Mouse (Mus musculus) cerebellum, adult (tissue): ENCODE data around the gene A230072I06Rik.

Experiments
- ATAC-seq: cut with Nextera tagmentation; 2 replicates; pipeline ENCODE4 v1.9.2; 2017; ENCODE audit warnings: mild to moderate bottlenecking, moderate library complexity, mixed read lengths; ENCODE audit not compliant: insufficient number of reproducible peaks, low FRiP score, low TSS enrichment

A230072I06Rik gene

DNA sequence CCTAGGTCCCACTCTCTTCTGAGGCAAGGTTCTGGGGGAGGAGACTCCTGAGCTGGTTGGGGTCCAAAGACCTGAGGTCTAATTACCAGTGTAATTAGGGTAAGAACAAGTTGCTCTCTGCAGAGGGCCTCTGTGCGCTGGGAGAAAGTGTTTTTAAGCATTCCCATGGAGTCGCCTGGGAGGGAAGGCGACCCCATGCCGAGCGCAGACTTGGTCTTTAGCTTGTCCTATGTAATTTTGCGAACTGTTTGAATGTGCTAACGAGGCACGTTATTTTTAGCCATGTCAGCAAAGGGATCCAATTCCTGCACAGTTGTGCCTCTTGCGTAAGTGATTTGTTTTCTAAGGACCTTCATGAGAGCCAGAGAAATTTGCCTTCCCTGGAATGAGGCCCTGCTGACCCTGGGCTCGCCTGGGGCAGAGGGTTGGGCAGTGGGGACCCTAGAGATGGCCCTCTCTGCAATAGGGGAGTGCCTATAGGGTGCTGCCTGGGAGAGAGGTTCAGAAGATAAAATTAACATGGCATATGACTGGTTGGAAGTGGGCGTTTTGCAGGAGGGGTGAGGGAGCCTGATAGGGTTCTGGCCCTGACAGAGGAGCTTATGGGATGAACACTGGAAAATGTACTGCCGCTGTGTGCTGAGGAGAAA is at the start of gene A230072I06Rik:
Gene A230072I06Rik, plus strand, starts transcription at position 157 of the 650 bp plus-strand sequence.
- no peak for ATAC-seq

DNA sequence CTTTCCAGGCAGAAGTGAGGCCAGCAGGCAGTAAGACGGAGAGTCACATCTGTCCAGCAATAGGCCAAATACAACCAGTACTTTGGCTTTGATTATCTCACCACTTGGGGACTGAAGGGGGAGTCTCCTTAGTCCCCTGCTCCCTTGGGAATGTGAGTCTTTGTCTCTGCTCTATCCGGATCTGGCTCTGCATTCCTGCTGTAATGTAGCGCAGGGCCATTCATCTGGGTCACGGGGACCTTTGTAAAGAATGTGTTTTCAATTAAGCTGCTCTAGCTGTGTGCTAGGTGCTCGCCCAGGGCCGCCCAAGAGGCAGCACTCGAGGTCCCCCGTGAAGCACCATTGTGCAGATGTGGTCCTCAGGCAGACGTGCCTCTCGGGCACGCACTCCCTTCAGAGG is 44.6 kb upstream of the A230072I06Rik start:
- ATAC-seq = no peak

DNA sequence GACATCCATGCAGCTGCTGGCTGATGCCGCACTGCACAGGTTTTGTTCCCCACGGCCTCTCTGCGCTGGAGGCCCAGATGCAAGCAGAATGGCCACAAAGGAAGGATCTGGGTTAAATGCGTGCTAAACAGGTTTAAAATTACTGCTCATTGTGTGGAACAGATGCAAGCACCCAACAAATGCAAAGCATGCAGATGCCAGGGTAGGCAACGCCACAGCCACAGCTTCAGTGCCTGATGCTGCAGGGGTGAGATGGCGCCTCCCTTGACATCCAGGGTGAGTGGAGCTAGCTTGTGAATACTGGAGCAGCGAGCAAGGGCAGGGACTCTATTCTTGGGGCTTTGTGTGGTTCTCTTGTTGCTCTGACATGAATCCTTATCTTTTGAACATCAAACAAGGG is 39.8 kb upstream of the A230072I06Rik start:
- ATAC-seq = no peak

DNA sequence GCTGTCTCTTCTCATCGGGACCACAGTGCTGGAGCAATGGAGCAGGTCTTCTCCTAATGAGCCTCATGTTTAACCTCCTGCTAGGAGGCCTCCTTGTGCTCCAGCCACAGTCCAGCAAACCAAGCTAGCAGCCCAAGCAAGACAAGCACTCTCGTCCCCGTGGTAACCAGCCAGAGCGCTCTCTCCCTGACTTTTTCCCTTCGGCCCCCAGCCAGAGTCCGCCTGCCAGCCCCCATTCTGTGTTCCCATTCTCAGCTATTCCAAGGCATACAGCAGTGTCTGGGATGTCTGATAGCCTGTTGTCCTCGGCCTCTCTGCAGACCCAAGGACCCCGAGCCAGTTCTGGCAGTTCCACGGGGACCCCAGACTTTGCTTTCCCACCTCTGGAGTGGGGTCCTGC is 38.5 kb upstream of the A230072I06Rik start:
- ATAC-seq = no peak

DNA sequence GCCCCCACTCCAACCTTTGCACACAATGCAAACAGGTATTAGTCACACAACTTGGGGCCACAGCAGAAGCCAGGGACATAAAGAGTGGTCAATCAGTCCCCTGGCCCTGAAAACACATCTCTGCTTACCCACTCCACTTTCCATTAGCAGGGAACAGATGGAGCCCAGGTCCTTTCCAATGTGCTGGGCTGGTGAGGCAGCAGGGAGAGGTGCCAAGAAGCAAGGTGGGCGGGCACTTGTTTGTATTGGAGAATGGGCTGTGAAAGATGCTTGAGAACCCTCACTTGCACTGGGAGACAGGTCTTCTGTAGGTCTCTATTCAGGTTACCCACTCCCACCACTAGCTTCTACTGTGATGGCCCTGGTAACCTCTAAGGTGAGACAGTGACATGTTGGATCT is 34.9 kb upstream of the A230072I06Rik start:
- ATAC-seq = no peak

DNA sequence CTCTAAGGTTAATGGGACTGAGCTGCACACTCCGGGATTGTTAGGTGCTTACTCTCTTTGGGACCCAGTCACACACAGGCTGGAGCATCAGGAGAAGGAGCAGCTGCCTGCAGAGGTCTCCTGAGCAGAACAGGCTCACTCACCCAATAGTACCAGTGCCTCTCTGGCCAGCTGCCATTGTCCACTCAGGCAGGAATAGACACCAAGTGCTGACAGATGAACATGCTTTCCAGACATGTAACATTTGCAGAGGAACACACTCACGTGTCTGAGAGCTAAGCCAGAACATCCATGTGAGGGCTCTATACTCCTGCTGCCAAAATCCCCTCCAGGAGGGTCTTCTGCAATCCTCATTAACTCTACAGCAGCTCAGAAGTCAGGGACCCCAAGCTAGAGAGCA is 18.7 kb upstream of the A230072I06Rik start:
- no peak for ATAC-seq

DNA sequence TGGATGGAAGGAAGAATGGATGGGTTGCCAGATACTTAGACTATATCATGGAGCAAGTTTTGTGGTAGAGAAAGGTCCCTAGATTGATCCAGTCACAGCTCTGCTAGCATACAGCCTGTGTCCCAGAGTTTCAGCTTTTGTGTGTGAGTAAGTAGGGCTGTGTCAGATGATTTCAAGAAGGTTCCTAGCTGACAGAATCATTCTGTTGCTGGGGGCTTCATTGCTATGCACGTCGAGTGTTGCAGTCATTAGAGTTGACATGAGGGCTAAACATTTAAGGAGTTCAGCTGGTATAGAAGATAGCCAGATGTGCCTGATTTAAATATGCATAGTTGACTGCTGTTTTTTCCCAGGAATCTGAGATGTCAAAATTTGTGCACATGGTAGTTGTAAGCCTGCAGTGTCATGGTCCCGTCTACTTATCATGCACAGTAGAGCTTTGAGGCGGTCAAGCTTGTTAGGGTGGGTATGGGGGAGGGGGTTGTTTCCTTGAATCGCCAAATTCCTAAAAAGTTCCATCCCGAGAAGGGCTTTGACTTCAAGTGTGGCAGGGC is 18.1 kb upstream of the A230072I06Rik start:
- no peak for ATAC-seq

DNA sequence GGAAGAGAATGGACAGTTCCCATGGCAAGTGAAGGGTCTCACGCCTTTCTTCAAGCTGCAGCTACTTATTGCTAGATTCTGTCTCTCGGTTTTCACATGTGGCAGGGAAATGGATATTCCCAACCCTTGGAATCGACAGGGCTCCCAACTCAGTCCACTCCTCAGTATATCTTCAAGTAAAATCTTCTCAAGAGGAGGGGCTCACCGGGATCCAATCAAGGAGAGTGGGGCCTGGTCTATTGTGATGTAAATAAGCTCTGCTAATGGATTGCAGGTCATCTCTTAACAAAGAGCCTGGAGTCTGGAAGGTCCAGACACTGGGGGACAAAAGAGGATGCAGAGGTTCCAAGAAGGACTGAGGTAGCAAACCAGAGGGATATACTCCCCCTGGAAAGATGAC is 17.1 kb upstream of the A230072I06Rik start:
- ATAC-seq = no peak

DNA sequence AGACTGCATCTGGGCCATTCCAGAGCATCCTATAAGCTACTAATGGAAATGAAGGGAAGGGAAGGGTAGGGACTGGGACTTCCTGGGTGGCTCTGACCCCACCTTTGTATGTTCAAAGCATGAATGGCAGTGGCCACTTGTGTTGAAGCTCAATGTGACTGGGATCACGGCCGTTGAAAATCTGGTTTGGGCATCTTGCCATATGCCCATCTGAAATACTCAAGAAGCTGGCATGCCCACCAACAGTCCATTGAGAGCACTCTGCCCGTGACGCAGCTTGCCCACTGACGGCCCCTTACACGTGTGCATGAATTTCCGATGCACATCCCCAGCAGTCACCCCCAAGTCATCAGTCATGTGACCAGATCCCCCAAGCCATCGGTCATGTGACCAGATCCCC is 13.6 kb upstream of the A230072I06Rik start:
- no peak for ATAC-seq

DNA sequence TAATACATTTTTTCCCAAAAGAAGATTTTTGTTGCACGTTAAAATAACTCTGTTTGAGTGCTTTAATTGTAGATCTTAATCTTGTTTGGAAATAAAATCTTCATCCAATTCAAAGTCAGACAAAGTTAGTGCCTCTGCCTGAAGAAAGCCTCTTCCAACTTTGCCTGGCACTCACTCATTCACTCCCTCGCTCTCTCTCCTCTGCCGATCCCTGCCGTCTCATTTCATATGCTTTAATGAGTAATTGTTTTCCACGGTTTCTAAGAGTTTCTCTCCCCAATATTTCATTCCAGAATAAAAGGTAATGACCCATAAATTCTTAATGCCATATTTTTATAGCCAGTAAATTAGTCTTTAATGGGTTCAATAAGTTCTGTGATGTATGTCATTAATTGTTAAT is 10.8 kb upstream of the A230072I06Rik start:
- ATAC-seq = no peak

DNA sequence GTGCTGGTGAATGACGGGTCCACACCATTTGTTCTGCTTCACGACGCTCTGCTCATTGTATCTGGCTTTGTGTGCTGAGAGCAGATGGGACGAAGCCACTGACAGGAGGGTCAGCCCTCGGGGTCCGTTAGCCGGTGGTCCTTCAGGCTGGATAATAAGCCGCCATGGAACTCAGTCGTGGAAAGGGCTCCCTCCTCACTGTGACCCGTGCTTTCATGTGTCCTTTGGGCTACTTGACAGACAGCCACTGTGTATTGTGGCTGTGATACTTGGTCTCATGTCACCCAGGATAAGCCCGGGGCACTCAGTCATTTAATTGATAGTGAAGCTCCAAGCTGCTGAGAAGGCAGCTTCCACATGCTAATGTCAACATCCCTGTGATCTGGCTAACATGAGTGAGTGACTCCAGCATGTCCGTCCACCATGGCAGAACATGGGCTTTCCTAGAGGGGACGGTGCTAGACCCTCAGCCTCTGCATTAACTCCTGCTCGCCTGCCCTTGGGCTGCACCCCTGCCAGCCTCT is 10.3 kb upstream of the A230072I06Rik start:
- no peak for ATAC-seq

DNA sequence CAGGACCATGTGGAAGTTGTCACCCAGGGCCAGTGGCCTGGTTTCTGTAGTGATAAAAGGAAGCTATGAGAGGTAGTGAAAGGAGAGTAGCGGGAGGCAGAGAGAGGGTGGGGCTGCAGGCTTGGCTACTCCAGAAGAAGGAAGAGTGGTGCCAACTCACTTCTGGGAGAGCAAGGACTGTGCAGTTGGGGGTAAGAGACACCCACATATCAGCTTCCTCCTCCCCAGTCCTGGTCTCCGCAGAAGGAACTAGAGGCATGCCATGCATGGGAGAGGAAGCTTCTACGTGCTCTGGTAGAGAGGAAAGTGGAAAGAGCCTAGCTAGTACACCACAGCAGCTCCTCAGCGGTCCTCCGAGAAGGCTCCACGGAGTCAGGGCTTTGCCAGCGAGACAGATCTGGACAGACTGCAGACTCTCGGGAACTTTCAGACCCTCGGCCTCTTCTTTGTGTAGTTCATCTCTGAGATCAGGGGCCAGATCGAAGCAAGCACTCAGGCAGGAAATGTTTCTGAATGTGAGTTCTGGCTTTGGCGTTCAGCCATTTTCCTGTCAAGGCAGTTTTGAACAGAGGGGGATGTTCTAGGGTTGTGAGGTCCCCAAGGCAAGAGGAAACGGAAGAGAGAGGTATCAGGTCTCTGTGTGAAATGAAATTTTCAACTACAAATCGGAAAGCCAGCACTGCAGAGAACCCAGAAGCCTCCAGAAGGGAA is 1.0 kb downstream of the A230072I06Rik start:
- no peak for ATAC-seq

DNA sequence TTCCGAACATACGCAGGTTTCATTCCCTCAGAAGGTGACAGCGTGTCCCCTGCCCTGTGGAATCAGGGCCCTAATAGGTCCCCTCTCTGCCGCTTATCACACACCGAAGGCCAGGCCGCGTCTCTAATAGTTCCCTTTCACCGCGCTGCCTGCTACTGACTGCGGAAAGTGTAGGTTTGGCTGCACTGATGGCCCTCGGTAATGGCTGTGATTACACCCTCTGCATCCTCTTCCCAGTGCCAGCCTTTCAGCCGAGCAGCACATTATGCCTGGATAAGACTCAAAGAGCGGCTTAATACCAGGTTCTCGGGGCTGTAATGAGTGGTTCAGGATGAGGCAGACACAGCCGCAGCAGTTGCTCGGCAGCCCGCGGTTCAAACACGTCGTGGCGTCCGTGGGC is 3.5 kb downstream of the A230072I06Rik start:
- ATAC-seq = no peak

DNA sequence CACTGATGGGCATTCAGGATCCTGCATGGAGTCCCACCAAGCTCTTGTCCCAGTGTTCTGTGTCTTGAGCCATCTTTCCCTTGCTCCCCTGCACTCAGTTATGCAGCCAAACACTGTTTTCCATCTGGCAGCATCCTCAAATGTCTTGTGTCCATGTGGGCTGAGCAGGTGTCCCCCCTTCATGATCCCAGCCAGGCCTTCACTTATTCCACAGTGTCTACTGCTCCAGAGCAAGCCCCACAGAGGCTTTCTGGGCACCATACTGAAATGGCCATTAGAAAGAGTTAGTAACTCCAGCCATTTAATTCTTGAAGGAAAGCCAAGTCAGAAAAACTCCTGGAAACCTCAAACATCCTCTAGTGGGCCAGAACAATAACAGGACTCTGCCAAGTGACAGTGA is 11.9 kb downstream of the A230072I06Rik start:
- ATAC-seq = no peak

DNA sequence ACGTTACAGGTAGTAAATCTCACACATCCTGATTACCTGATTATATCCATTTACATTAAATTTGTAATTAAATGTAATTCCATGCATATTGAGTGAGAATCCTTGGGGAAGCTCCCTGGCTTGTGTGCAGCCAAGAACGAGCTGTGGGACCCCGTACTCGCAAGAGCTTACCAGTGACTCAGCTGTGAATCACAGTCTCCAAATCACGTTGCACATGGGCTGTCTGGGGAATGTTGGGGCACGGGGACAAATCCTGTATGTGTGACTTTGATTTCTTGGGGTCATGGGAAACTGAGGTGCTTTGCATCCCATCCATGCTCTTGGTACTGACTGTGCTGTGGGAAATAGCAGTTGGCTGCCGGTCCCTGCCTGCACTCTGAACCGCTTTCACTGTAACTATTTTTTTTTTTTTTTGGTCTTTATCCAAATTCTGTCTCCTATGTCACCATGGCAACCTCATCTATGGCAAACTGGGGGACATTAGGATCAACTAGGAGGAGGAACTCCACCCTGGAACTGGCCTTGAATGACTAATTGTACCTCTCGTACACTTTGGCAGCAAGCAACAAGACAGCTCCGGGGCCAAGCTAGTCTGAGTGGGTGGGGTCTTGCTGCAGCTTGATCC is 19.8 kb downstream of the A230072I06Rik start:
- no peak for ATAC-seq

DNA sequence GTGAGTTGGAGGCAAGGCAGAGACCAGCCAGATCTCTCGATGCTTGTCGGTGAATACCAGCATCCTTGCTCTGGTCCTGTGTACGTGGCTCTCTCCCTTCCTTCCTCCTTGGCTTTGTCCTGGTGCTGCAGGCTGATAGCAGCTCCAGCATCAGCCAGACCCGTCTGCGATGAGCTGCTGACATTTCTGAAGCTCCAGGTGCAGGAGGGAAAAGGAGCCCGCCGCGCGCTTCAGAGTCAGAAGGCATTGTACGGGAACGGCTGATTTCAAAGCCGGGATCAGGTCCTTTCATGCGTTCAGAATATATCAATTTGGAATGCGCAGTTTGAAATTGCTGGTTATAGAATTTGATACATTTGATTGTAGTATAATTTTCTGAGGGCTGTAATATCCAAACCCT is 23.4 kb downstream of the A230072I06Rik start:
- no peak for ATAC-seq

DNA sequence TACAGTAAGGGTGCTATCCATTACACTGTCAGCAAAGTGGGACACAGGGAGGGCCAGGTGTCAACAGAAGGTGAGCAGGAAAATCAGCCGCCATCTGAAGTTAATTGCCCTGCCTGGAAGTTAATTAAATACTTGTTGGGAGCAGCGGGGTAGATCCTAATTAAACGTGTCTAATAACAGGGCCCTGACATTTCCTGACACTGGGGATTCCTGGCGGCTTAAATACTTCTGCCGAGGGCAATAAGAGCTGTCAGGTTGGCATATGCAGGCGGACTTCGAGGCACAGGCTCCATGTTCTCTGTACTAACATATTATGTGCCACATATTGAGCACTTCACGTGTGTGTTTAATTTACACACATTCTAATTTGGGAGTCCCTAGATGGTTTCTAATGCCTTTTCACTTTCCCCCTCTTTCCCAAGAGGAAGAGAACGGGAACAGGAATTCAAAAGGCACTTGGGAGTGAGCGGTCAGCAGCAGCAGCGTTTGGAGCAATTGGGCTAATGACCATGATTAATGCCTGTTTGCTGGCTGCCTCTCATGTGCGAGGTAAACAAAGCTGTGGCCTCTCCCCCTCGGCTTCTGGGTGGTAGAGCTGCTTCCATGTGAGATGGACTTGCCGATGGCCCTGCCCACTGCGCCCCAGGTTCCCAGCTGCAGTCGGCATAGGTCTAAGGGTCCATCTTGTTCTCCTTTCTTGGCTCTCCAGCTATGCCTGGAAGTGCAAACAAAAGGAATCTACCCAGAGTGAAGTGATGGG is 34.5 kb downstream of the A230072I06Rik start:
- ATAC-seq = no peak

DNA sequence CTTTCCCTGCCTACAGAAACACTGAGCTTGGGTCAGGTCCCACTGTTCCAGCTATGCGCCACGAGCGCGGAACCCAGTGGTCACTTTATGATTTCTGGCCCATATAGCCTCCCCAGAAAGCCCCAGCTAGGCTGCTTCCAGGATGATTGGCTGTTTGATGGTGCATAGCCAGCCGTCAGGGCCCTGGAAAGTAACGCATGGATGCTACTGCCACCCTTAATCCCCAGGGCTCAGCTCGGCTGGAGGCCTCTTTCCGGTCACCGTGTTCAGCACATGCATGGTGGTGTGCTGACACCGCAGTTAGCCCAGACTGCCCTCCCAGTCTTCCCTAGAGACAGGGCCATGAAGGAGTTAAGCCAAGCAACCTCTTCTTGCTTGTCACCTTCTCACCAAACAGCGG is 35.6 kb downstream of the A230072I06Rik start:
- no peak for ATAC-seq

DNA sequence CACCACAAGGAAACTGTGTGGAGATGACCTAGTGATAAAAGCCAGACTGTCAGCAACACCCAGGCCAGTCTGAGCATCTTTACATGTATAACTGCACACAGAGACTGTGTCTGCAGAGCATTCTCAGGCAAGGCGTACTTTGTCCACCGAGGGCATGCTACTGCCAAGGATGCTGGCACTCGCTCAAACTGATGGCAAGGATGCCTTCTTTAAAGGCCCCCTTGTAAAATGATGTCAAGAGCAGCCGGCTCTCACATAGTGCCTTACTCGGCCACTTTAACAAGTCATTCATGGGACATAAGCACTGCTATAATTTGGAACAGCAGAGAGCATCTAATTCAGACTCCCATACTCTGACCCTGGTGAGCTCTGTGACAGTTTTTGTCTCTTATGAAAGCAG is 36.6 kb downstream of the A230072I06Rik start:
- no peak for ATAC-seq

DNA sequence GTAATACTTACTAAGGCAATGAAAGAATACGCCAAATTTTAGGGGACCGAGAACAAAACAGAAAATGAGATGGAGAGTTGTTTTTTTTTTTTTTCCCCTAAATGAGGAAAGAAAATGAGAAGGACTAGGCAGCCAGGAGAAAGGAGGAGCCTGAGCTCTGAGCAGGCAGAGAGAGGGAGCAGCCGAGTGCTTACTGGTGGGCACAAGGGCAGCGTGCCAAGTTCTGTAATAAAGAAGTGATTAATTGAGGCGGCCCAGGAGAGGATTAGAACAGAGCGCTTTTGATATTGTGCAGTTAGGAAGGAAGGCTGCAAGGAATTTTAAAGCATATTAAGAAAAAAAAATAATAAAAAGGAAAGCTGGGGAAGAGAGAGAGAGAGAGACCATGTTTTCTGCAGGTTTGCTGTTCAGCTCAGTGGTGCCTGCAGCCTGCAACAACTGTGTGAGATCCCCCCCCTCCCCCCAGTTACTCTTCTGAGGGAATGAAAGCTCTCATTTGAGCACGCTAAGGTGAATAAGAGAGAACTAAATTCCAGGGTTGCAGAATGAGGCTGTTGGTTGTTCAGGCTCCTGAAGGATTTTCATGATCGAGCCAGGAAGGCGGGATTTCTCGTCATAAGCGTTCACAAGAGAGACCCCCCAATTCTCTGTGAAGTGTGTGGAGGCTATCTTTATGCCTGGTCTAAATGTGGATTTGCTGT is 41.3 kb downstream of the A230072I06Rik start:
- no peak for ATAC-seq
